Mouse (Mus musculus): ENCODE results near the gene Ywhah.

Ywhah gene

GRCm38 (mm10) chr5:33052849-33053582, 34.4 kb downstream of the Ywhah start:
- DNase-seq (ENCODE audit: low read depth, low spot score), result no peak

- DNase-seq (ENCODE audit: low read depth, low spot score), result no peak
These were observed 37.6 kb downstream of the Ywhah start for GRCm38 (mm10) chr5:33056126-33056765.

GRCm38 (mm10) chr5:33070071-33070470, 51.5 kb downstream of the Ywhah start:
- DNase-seq (ENCODE audit: low read depth, low spot score), result no peak

GRCm38 (mm10) chr5:33076490-33077191, 58.0 kb downstream of the Ywhah start:
- no peak for DNase-seq (ENCODE audit: low read depth, low spot score)

Data from R1 (cell line).